Mouse (Mus musculus): Measurements from ENCODE around the gene Gm5155. TPM values are rescaled to one million over a fixed set of nuclear protein-coding genes. Genes with fewer than 3 reads are reported as not detected.
"Not testable (repeated sequence)": the region's sequence is repeated elsewhere in the genome, so short reads cannot be mapped to it uniquely, and the experiment has no call there.

Gene Gm5155
- total RNA-seq (2014; fragmentation: Nextera tagmentation): not detected in 2 replicates
- total RNA-seq (2017): not detected in 2 replicates

DNA sequence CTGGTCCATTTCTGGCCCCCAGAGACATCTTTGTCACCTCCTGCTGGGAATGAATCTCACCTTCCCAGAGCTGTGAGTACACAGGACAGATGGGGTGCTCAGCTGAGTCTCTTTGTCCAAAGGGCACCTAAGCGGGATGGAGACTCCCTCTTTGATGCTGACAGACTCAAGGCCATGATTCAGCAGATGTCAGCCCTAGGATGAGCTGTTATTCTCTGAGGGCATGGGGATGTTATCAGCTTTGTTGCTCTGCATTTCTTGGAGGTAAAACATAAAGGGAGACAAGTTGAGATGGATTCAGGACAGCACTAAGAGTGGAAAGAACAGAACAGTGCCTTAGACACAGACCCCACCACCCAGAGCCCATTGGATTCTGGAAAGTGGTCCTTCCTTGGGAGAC lies at the start of gene Gm5155:
Gm5155 (plus strand) TSS at position 301 of the 400 bp plus-strand sequence.
- ATAC-seq (replicated peaks; ENCODE audit: poor library complexity, severe bottlenecking): no peak

GRCm38 (mm10) chr7:17870776-17871175 lies 791 bp upstream of the Gm5155 start:
- ATAC-seq (replicated peaks; ENCODE audit: poor library complexity, severe bottlenecking): no peak

DNA sequence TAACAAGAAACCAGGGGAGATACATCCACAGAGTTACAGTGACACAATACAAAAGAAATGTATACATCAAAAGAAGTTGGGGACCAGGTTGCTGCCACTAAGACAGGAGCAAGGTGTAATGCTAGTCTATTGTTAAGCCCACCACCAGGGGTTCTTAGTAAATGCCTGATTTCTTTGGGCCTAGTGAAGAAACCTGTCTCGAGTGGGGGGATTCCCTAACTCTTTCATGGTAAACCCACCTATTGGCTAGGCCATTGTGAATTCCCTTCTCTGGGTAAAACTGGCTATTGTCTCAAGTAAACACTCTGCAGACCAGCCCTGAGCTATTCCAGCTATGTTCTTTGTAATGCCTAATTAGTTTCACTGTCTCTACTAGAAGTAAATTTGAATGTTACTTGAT lies 23.8 kb downstream of the Gm5155 start:
- ATAC-seq (replicated peaks; ENCODE audit: poor library complexity, severe bottlenecking): not testable (repeated sequence)

DNA sequence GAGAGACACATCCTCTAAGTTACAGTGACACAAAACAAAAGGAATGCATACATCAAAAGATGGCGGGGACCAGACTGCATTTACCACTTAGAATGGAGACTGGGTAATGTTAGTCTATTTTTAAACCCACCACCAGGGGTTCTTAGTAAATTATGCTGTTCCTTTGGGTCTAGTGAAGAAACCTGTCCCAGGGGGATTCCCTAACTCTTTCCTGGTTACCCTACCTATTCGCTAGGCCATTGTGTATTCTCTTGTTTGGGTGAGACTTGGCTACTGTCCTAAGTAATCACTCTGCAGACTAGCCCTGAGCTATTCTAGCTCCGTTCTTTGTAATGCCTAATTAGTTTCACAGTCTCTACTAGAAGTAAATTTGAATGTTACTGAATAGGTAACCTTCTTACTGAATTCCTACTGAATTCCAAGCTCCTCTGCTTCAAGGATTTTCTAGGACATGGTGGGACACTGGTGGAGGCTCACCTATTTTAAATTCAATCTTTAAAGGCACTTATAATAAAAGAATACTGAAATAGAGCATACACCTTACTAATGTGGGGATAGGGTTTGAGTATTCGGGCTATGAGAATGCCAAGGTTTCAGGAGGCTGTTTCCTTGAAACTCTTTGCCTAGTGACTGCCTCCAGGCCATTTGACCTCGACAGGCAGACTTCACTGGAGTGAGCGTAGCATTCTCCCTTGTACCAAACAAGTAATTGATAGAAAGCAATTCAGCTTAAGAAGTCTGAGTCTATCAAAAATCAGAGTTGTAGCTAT lies 31.8 kb downstream of the Gm5155 start:
- no peak for ATAC-seq (replicated peaks; ENCODE audit: poor library complexity, severe bottlenecking)

Other genes starting within 250 kb of the Gm5155 start
- gene Ceacam5, start 158.5 kb upstream of the Gm5155 start, total RNA-seq (2014; fragmentation: Nextera tagmentation): not detected in 2 replicates
- gene Ceacam5, start 158.5 kb upstream of the Gm5155 start, total RNA-seq (2017): not detected in 2 replicates
- gene Ceacam14, start 59.1 kb upstream of the Gm5155 start, total RNA-seq (2014; fragmentation: Nextera tagmentation): not detected in 2 replicates
- gene Ceacam14, start 59.1 kb upstream of the Gm5155 start, total RNA-seq (2017): not detected in 2 replicates
- not detected in 2 replicates for gene Ceacam11, start 100.4 kb downstream of the Gm5155 start, total RNA-seq (2014; fragmentation: Nextera tagmentation)
- not detected in 2 replicates for gene Ceacam11, start 100.4 kb downstream of the Gm5155 start, total RNA-seq (2017)
- not detected in 2 replicates for gene Ceacam13, start 138.1 kb downstream of the Gm5155 start, total RNA-seq (2014; fragmentation: Nextera tagmentation)
- gene Ceacam13, start 138.1 kb downstream of the Gm5155 start, total RNA-seq (2017): not detected in 2 replicates
- not detected in 2 replicates for gene Ceacam12, start 194.2 kb downstream of the Gm5155 start, total RNA-seq (2014; fragmentation: Nextera tagmentation)
- not detected in 2 replicates for gene Ceacam12, start 194.2 kb downstream of the Gm5155 start, total RNA-seq (2017)

All from granulocyte monocyte progenitor cell, adult 5-6 weeks (primary cell).